Mouse (Mus musculus) kidney, embryonic 15.5 days (tissue): Measurements from ENCODE around the gene Klk1. TPM values are rescaled to one million over a fixed set of nuclear protein-coding genes. Genes with fewer than 3 reads are reported as not detected.

Experiments
- ATAC-seq: fragments of 200-750 bp; cut with Nextera tagmentation; replicated peaks from 2 replicates; pipeline ENCODE4 v1.8.0; 2017; ENCODE audit warnings: moderate TSS enrichment; ENCODE audit not compliant: low FRiP score
- H3K27ac ChIP-seq: fragments of 300-500 bp; sonication (generic); 2 replicates; pipeline ENCODE4 v1.5.1; 2015; ENCODE audit warnings: mild to moderate bottlenecking, inconsistent platforms
- H3K27me3 ChIP-seq: fragments of 300-500 bp; sonication (generic); 2 replicates; pipeline ENCODE4 v1.6.1; 2015; ENCODE audit warnings: inconsistent platforms
- H3K36me3 ChIP-seq: fragments of 300-500 bp; sonication (generic); 2 replicates; pipeline ENCODE4 v1.6.1; 2015; ENCODE audit warnings: inconsistent platforms
- H3K4me1 ChIP-seq: fragments of 300-500 bp; sonication (generic); 2 replicates; pipeline ENCODE4 v1.6.1; 2015; ENCODE audit warnings: inconsistent platforms
- H3K4me2 ChIP-seq: fragments of 300-500 bp; sonication (generic); 2 replicates; pipeline ENCODE4 v1.6.1; 2015; ENCODE audit warnings: moderate library complexity, mild to moderate bottlenecking, inconsistent platforms
- H3K4me3 ChIP-seq: fragments of 300-500 bp; sonication (generic); replicated peaks from 2 replicates; pipeline ENCODE4 v1.5.1; 2015; ENCODE audit warnings: mild to moderate bottlenecking, inconsistent platforms
- H3K9ac ChIP-seq: fragments of 300-500 bp; sonication (generic); 2 replicates; pipeline ENCODE4 v1.6.1; 2015; ENCODE audit warnings: mild to moderate bottlenecking, inconsistent platforms
- H3K9me3 ChIP-seq: fragments of 300-500 bp; sonication (generic); replicated peaks from 2 replicates; pipeline ENCODE4 v1.6.1; 2016; ENCODE audit warnings: inconsistent platforms
- WGBS: fragments of 180-500 bp; shearing (Covaris S2); methylation state at CpG from one replicate; pipeline ENCODE4 v1.1.7; 2015; ENCODE audit warnings: mixed read lengths; 5-methylcytosine and 5-hydroxymethylcytosine counted together
- polyA plus RNA-seq: library from polyadenylated mRNA; unstranded; fragments of >200 nt; fragmentation: Nextera tagmentation; extraction: Ambion mirVana; gene quantifications from 2 replicates; pipeline ENCODE4 v1.2.1, GENCODE M21; 2015

Klk1 gene
- polyA plus RNA-seq, 1 experiment from 2014 or later = 4.1 TPM

- Histone ChIP-seq H3K27ac (no peak overlapping the region), H3K4me2 (no peak overlapping the region), H3K4me3 (no peak overlapping the region), H3K36me3 (no peaks in the 10 kb centered on the region), H3K27me3 (peaks cover 24% of the 10 kb centered on the region), H3K4me1 (no peaks in the 10 kb centered on the region), H3K9ac (no peak overlapping the region), H3K9me3 (no peaks in the 10 kb centered on the region)
- WGBS = 45% methylated on average over 2 of the region's 2 CpGs
- ATAC-seq = no peak
Measured at GRCm38 (mm10) chr7:44277250-44277622, 52.1 kb downstream of the Klk1 start.

Other genes starting within 250 kb of the Klk1 start
- gene Klk1b9, start 249.3 kb upstream of the Klk1 start, polyA plus RNA-seq = not detected in 2 replicates
- gene Klk1b11, start 229.5 kb upstream of the Klk1 start, polyA plus RNA-seq = not detected in 2 replicates
- gene Klk1b26, start 213.2 kb upstream of the Klk1 start, polyA plus RNA-seq = 0.10 and 0.42 TPM in 2 replicates
- gene Klk1b27, start 173.1 kb upstream of the Klk1 start, polyA plus RNA-seq = 0.19 TPM in 1 of 2 replicates, not detected in the other
- gene Klk1b21, start 123.0 kb upstream of the Klk1 start, polyA plus RNA-seq = not detected in 2 replicates
- not detected in 2 replicates for gene Klk1b22, start 112.7 kb upstream of the Klk1 start, polyA plus RNA-seq
- not detected in 2 replicates for gene Klk1b16, start 88.6 kb upstream of the Klk1 start, polyA plus RNA-seq
- not detected in 2 replicates for gene Klk1b24, start 37.1 kb upstream of the Klk1 start, polyA plus RNA-seq
- not detected in 2 replicates for gene Klk1b3, start 27.2 kb upstream of the Klk1 start, polyA plus RNA-seq
- not detected in 2 replicates for gene Klk1b4, start 17.9 kb upstream of the Klk1 start, polyA plus RNA-seq
- gene Klk1b5, start 9.4 kb upstream of the Klk1 start, polyA plus RNA-seq = not detected in 2 replicates
- not detected in 2 replicates for gene Gm36864, start 10.8 kb downstream of the Klk1 start, polyA plus RNA-seq
- gene 1700028J19Rik, start 21.3 kb downstream of the Klk1 start, polyA plus RNA-seq = 1.1 and 1.7 TPM in 2 replicates
- gene 2410002F23Rik, start 21.4 kb downstream of the Klk1 start, polyA plus RNA-seq = 159 and 163 TPM in 2 replicates
- gene Acp4, start 32.0 kb downstream of the Klk1 start, polyA plus RNA-seq = 0.13 and 0.21 TPM in 2 replicates
- not detected in 2 replicates for gene Gm15517, start 36.1 kb downstream of the Klk1 start, polyA plus RNA-seq
- 6.0 and 7.0 TPM in 2 replicates for gene Clec11a, start 81.5 kb downstream of the Klk1 start, polyA plus RNA-seq
- 1.6 and 2.5 TPM in 2 replicates for gene Shank1, start 84.9 kb downstream of the Klk1 start, polyA plus RNA-seq
- 2.4 and 2.5 TPM in 2 replicates for gene Syt3, start 158.7 kb downstream of the Klk1 start, polyA plus RNA-seq
- gene 1700008O03Rik, start 160.5 kb downstream of the Klk1 start, polyA plus RNA-seq = 1.1 TPM in 2 replicates
- gene Lrrc4b, start 203.7 kb downstream of the Klk1 start, polyA plus RNA-seq = 0.36 and 0.44 TPM in 2 replicates
- 3.2 and 3.9 TPM in 2 replicates for gene Aspdh, start 240.0 kb downstream of the Klk1 start, polyA plus RNA-seq
- gene Josd2, start 242.6 kb downstream of the Klk1 start, polyA plus RNA-seq = 72.5 and 78.9 TPM in 2 replicates